Mouse (Mus musculus) spleen, postnatal 10 days (tissue): ENCODE results near the gene Zfp189.

Experiments
- DNase-seq, 2 experiments: peaks; one replicate each; pipeline ENCODE4 v3.0.0; 2021 to 2022; ENCODE audit warnings: low spot score in 2 of 2

The Zfp189 gene

GRCm38 (mm10) chr4:49536671-49537070, 15.7 kb downstream of the Zfp189 start:
- no peak for DNase-seq

- DNase-seq: no peak
Observed at GRCm38 (mm10) chr4:49539665-49540064, 18.7 kb downstream of the Zfp189 start.

DNA sequence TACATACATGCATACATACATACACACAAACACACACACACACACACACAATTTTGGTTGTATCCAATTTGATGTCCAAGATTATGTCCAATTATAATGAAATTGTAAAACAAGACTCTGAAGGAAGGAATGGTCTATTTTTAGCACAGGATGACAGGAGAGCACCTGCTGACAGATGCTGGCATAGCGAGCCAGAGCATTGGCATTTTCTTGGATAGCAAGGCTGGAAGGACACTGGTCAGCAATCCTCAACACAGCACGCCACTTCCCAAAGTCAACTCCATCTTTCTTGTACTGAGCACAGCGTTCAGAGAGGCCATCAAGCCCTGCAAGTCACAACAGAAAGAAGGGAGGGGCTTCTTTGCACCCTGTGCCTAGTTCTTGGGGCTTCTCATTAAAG, 20.0 kb downstream of the Zfp189 start:
- no peak for DNase-seq

GRCm38 (mm10) chr4:49546026-49546425, 25.1 kb downstream of the Zfp189 start:
- DNase-seq: no peak

GRCm38 (mm10) chr4:49546873-49547543, 26.0 kb downstream of the Zfp189 start:
- no peak for DNase-seq

DNA sequence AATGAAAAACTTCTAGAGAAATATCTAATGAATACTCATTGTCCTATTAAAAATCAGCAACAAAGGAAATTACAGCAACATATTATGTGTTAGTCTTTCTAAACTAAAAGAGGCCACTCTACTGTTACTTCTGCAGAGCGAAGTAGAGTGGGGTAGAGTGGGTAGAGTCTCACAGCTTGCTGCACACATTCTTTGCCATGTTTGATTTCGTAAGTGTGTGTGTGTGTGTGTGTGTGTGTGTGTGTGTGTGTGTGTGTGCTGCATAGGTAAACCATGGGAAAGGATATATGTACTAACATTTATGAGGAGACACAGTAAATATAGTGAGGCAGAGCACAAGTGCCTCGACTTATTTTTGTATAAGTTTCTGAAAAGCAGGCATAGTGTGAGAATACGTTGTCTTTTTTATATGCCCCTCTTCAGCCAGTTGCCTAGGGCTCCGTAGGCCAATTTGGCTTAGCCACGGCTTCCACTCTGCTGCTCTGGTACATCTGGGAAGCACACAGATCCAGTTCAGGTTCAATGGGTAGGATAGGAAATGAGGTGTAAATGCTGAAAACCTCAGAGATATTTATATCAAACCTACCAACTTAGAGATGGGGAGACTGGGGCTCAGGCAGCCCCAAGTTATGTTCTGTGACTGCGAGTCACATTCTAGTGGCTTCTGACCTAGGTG, 26.7 kb downstream of the Zfp189 start:
- no peak for DNase-seq

- no peak for DNase-seq
Observed at GRCm38 (mm10) chr4:49549383-49549782, 28.4 kb downstream of the Zfp189 start, which contains the start of gene Aldob. Aldob (minus strand) TSS chr4:49549546.

DNA sequence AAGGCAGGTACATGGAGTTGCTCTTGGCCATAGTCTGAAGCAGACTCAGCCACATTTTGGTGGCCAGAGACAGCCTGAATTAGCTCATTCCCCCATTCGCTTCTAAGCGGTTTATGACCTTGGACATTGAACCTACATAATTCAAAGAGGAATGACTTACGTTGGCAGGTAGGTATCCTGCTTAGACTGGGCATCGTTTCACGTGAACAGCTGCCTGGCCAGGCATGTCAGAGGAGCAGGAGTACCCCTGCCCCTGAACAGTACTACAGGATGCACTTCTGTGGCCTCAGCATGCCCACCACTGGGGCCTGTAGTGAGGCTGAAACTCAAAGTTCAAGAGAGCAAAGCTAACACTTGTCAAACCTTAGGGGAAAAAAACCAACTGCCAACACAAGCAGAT, 32.4 kb downstream of the Zfp189 start:
- DNase-seq: no peak

DNA sequence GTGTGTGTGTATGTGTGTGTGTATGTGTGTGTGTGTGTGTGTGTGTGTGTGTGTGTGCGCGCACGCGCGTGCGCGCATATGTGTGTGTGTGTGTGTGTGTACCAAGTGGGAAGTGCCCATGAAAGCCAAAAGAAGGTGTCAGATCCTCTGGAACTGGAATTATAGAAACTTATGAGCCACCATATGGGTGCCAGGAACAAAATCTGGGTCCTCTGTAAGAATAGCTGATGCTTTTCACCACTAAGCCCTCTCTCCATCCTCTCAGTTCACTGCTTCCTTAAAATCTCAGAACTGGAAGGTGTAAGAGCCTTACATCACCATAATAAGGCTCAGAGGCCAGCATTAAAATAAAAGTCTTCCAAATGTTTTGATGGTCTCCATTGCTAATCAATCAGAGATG, 36.4 kb downstream of the Zfp189 start:
- no peak for DNase-seq

DNA sequence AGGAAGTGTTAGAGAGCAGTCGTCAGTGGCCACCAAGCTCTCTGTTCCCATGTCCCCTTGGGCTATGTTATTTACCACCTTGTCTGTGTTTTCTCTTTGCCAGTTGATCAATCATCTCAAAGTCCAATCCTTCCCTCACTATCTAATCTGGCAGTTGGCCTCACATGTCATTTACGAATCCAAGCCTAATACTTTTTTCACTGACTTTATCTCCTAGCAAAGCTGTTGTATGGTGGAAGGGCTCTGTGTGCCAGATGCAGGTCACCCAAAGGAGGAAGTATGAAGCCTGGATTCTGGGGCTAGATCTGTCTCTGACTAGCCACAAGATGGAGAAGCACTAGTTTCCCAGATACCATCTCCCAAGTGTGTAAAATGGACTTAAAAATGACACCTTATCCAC, 37.2 kb downstream of the Zfp189 start:
- DNase-seq: no peak

GRCm38 (mm10) chr4:49559915-49560772, 39.2 kb downstream of the Zfp189 start:
- DNase-seq: no peak

DNA sequence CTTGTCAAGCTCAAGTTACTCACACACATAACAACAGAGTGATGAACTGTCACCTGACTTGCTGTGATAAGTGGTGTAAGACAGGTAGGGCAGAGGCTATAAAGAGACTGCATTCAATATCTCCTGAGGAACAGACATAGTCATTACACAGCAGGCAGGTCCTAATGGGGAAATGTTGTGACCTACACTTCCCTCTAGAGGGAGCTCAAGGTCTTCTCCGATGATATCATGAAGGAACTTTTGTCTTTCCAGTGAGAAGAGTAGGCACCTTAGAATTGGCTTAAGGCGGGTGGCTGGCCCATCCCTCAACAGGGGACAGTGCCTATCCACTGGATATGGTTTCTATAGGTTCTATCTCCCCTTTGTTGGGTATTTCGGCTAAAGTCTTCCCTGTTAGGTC, 46.6 kb downstream of the Zfp189 start:
- DNase-seq: peak; percentile 24 to 58

DNA sequence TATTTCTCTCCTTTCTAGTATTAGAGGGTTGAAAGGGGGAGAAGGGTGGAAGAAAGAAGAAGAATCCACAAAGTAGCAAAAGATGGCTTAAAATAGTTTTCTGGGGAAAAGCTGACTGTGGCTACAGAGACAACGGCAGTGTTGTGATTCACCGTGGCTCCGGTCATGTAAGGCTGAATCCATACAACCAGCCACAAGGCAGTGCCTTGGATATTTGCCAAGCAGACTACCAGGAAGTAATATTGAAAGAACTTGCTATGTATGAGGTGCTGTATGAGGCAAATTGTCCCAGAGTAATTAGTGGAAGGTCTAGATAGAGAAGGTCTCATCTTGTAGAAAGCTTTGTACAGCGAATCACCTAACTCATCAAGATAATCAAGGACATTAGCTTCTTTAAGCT, 51.2 kb downstream of the Zfp189 start:
- DNase-seq: no peak
